ENCODE assay signal across 8 mouse cellular contexts in the genomic region with DNA sequence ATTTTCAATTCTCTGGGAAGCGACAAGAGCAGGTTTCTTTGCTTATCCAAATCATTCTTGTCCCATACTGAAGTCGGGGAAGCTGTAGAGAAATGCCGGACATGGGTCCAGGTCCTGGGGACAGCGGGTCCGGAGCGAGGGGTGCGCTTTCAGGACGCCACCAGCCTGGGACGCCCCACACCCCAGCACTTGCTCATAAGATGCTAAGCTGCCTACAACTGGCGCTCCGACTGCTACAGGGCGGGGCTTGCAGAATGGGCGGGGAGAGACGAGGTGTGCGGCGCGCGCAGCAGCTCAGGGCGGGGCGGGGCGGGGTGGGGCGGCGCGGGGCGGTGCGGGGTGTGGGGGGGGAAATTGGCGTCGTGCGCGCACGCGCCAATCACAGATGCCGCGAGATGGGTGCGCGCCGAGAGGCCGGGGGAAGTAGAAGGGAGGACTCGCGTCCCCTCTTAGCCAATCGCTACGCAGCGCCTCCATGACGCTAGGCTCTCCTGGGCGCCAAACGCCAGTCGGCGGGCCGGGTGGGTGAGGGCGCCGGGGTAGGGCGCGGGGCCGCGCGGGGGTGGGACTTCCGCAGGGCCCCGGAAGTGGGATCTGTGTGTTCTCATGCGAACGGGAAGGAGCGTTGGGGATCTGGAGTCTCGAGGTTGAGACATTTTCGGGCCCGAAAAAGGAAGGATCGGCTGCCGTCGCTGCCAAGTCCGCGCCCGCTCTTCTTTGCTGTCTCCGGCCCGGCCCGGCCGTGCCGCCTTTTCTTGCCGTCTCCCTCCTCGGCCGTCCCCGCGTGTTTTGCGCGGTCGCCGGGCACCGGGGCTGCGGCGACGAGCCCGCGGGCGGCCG. TPM values are rescaled to one million over a fixed set of nuclear protein-coding genes. Genes with fewer than 3 reads are reported as not detected.
DNase-seq lines count a peak whose midpoint lies in the region; ATAC-seq lines count a peak whose summit lies in the region.

Larp4b (plus strand) TSS at position 566 of the 840 bp plus-strand sequence.

- peaks cover 39% of the 10 kb centered on the region for H3K4me1 ChIP-seq in megakaryocyte, embryonic 14.5 days

- no peaks in the 10 kb centered on the region for H3K27me3 ChIP-seq in megakaryocyte, embryonic 14.5 days (replicated peaks)

- H3K4me3 ChIP-seq in megakaryocyte, embryonic 14.5 days (replicated peaks) = peak within 1 kb of the TSS; percentile 94

- DNase-seq in ZHBTc4 (ENCODE audit: low read depth, low spot score) = peak; percentile 99
- peak; percentile 91 to 95 for DNase-seq in gastrocnemius, adult 8-10 months (ENCODE audit: low spot score in 2 of 2)
- DNase-seq in hindlimb bud, embryonic 11.5 days (ENCODE audit: extremely low spot score, low read depth, low spot score) = peak; percentile 83
- DNase-seq in left cerebral cortex, adult 8-10 months (ENCODE audit: low spot score in 2 of 2) = peak; percentile 76 to 96
- DNase-seq in right cerebral cortex, postnatal 10 days (ENCODE audit: low spot score in 2 of 2) = peak; percentile 98
- peak; percentile 90 for DNase-seq in urinary bladder, postnatal 25 days (ENCODE audit: low spot score)

- peaks cover 10% of the 10 kb centered on the region for H3K36me3 ChIP-seq in megakaryocyte, embryonic 14.5 days (replicated peaks; ENCODE audit: low read length)

- H3K9me3 ChIP-seq in megakaryocyte, embryonic 14.5 days = no peaks in the 10 kb centered on the region

- ATAC-seq in common myeloid progenitor, adult 5-6 weeks (replicated peaks; ENCODE audit: low read depth, poor library complexity, severe bottlenecking) = peak; percentile 96

RNA-seq across cellular contexts. Expression of gene Larp4b, which starts in this region (rescaled TPM):
- 90.9 and 92.9 TPM in 2 replicates for total RNA-seq in common myeloid progenitor, adult 5-6 weeks (2017)
- 10 to 100 TPM; 61.6 to 73.6 (median 64.8) TPM for total RNA-seq in gastrocnemius, adult 8-10 months (2022)
- total RNA-seq in left cerebral cortex, adult 8-10 months (2022) = 10 to 100 TPM; 69.5 to 73.6 (median 71.9) TPM
- polyA plus RNA-seq in megakaryocyte, embryonic 14.5 days (2012; ENCODE audit: insufficient read depth, low replicate concordance) = 11.9 and 15.7 TPM in 2 replicates

Comparison
In these comparisons a context has a peak if more than half of its experiments do, and no peak if none do; other contexts are left out.
1. Peak in every context shown above with its lines: DNase-seq, ATAC-seq and H3K4me3 ChIP-seq.